Mouse (Mus musculus): ENCODE measurements around the gene Myo18b.

Myo18b gene

GRCm38 (mm10) chr5:112895674-112896654, at the start of gene Myo18b:
Gene Myo18b, minus strand, starts transcription at chr5:112896362.
- no peak for DNase-seq (ENCODE audit: low spot score)

GRCm38 (mm10) chr5:112945925-112946324, 49.8 kb upstream of the Myo18b start:
- no peak for DNase-seq (ENCODE audit: low spot score)

GRCm38 (mm10) chr5:112942244-112942643, 46.1 kb upstream of the Myo18b start:
- no peak for DNase-seq (ENCODE audit: low spot score)

GRCm38 (mm10) chr5:112941001-112941400, 44.8 kb upstream of the Myo18b start:
- DNase-seq (ENCODE audit: low spot score) = no peak

GRCm38 (mm10) chr5:112936632-112937031, 40.5 kb upstream of the Myo18b start:
- DNase-seq (ENCODE audit: low spot score) = no peak

GRCm38 (mm10) chr5:112935436-112935835, 39.3 kb upstream of the Myo18b start:
- no peak for DNase-seq (ENCODE audit: low spot score)

- DNase-seq (ENCODE audit: low spot score) = no peak
Measured at GRCm38 (mm10) chr5:112932878-112933567, 36.9 kb upstream of the Myo18b start.

- no peak for DNase-seq (ENCODE audit: low spot score)
Measured at GRCm38 (mm10) chr5:112931901-112932300, 35.7 kb upstream of the Myo18b start.

GRCm38 (mm10) chr5:112928201-112928881, 32.2 kb upstream of the Myo18b start:
- DNase-seq (ENCODE audit: low spot score) = no peak

- no peak for DNase-seq (ENCODE audit: low spot score)
Measured at GRCm38 (mm10) chr5:112925422-112925821, 29.3 kb upstream of the Myo18b start.

- no peak for DNase-seq (ENCODE audit: low spot score)
Measured at GRCm38 (mm10) chr5:112924806-112925205, 28.6 kb upstream of the Myo18b start.

GRCm38 (mm10) chr5:112923841-112924240, 27.7 kb upstream of the Myo18b start:
- DNase-seq (ENCODE audit: low spot score) = no peak

- no peak for DNase-seq (ENCODE audit: low spot score)
Measured at GRCm38 (mm10) chr5:112921914-112922313, 25.8 kb upstream of the Myo18b start.

- no peak for DNase-seq (ENCODE audit: low spot score)
Measured at GRCm38 (mm10) chr5:112910381-112910780, 14.2 kb upstream of the Myo18b start.

GRCm38 (mm10) chr5:112908169-112908614, 12.0 kb upstream of the Myo18b start:
- DNase-seq (ENCODE audit: low spot score) = peak; percentile 39

- DNase-seq (ENCODE audit: low spot score) = no peak
Measured at GRCm38 (mm10) chr5:112907504-112907903, 11.3 kb upstream of the Myo18b start.

GRCm38 (mm10) chr5:112893462-112894060, 2.6 kb downstream of the Myo18b start:
- no peak for DNase-seq (ENCODE audit: low spot score)

GRCm38 (mm10) chr5:112892411-112892810, 3.8 kb downstream of the Myo18b start:
- no peak for DNase-seq (ENCODE audit: low spot score)

- DNase-seq (ENCODE audit: low spot score) = no peak
Measured at GRCm38 (mm10) chr5:112888651-112889050, 7.5 kb downstream of the Myo18b start.

GRCm38 (mm10) chr5:112886687-112887491, 9.3 kb downstream of the Myo18b start:
- DNase-seq (ENCODE audit: low spot score) = no peak
